Mouse (Mus musculus) midbrain, embryonic 11.5 days (tissue): ENCODE results near the gene Krt7. TPM values are rescaled to one million over a fixed set of nuclear protein-coding genes. Genes with fewer than 3 reads are reported as not detected.

Experiments
- ATAC-seq: fragments of 200-750 bp; cut with Nextera tagmentation; 2 replicates; pipeline ENCODE4 v1.8.0; 2017; ENCODE audit warnings: moderate TSS enrichment, moderate library complexity; ENCODE audit not compliant: low FRiP score
- DNase-seq: peaks from one replicate; pipeline ENCODE4 v3.0.0; 2015; ENCODE audit warnings: low spot score; ENCODE audit errors: missing footprints
- H3K27ac ChIP-seq: fragments of 300-500 bp; sonication (generic); 2 replicates; pipeline ENCODE4 v1.5.1; 2014; ENCODE audit warnings: low read depth, low read length
- H3K27me3 ChIP-seq: fragments of 300-500 bp; sonication (generic); 2 replicates; pipeline ENCODE4 v1.6.1; 2014; ENCODE audit warnings: mild to moderate bottlenecking, low read length, moderate library complexity, mixed read lengths; ENCODE audit not compliant: control insufficient read depth, insufficient read depth
- H3K36me3 ChIP-seq: fragments of 300-500 bp; sonication (generic); 2 replicates; pipeline ENCODE4 v1.6.1; 2014; ENCODE audit warnings: mild to moderate bottlenecking, low read length, moderate library complexity, mixed read lengths; ENCODE audit not compliant: control insufficient read depth, insufficient read depth
- H3K4me1 ChIP-seq: fragments of 300-500 bp; sonication (generic); 2 replicates; pipeline ENCODE4 v1.6.1; 2014; ENCODE audit warnings: low read length; ENCODE audit not compliant: control insufficient read depth, insufficient read depth
- H3K4me2 ChIP-seq: fragments of 300-500 bp; sonication (generic); 2 replicates; pipeline ENCODE4 v1.6.1; 2014; ENCODE audit warnings: mild to moderate bottlenecking, moderate library complexity
- H3K4me3 ChIP-seq: fragments of 300-500 bp; sonication (generic); 2 replicates; pipeline ENCODE4 v1.5.1; 2014; ENCODE audit warnings: low read depth, low read length
- H3K9ac ChIP-seq: fragments of 300-500 bp; sonication (generic); 2 replicates; pipeline ENCODE4 v1.6.1; 2014; ENCODE audit warnings: low read length
- H3K9me3 ChIP-seq: fragments of 300-500 bp; sonication (generic); 2 replicates; pipeline ENCODE4 v1.6.1; 2016; ENCODE audit warnings: low read length; ENCODE audit not compliant: control insufficient read depth
- WGBS: fragments of 180-500 bp; shearing (Covaris S2); extraction: QIAGEN DNeasy Blood & Tissue Kit; methylation state at CpG from one replicate; pipeline ENCODE4 v1.1.7; 2014; 5-methylcytosine and 5-hydroxymethylcytosine counted together
- polyA plus RNA-seq: library from polyadenylated mRNA; unstranded; fragments of >200 nt; fragmentation: Nextera tagmentation; extraction: Ambion mirVana; gene quantifications from 2 replicates; pipeline ENCODE4 v1.2.1, GENCODE M21; 2014

The Krt7 gene
- 4.2 and 7.2 TPM in 2 replicates for polyA plus RNA-seq

DNA sequence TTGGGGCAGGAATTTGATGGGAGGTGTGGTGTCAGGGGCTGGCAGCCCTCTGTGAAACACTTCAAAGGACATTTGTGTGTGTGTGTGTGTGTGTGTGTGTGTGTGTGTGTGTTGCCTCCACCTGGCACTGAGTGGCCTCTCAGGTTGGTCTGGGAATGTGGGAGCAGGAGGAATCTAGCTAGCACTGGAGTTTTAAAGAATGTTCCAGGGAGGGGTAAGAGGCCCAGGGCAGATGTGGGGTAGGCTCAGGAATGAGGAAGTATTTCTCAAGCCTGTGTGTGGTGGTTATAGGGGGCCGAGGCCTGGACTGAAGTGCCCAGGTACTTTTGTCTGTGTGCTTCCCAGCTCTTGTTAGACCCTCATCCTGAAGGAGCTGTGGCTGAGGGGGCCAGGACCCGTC is at the start of gene Krt7:
Gene Krt7 (plus strand): TSS at position 269 of the 400 bp plus-strand sequence.
- no peak for ATAC-seq
- H3K27ac ChIP-seq = no peak within 1 kb of the TSS
- no peak for DNase-seq
- H3K36me3 ChIP-seq = no peaks in the 10 kb centered on the region
- no peak within 1 kb of the TSS for H3K4me3 ChIP-seq
- no peaks in the 10 kb centered on the region for H3K9me3 ChIP-seq
- no peak within 1 kb of the TSS for H3K4me2 ChIP-seq
- peaks cover 10% of the 10 kb centered on the region for H3K27me3 ChIP-seq
- no peaks in the 10 kb centered on the region for H3K4me1 ChIP-seq
- no peak within 1 kb of the TSS for H3K9ac ChIP-seq
- 51% methylated on average over 2 of the region's 2 CpGs for WGBS

DNA sequence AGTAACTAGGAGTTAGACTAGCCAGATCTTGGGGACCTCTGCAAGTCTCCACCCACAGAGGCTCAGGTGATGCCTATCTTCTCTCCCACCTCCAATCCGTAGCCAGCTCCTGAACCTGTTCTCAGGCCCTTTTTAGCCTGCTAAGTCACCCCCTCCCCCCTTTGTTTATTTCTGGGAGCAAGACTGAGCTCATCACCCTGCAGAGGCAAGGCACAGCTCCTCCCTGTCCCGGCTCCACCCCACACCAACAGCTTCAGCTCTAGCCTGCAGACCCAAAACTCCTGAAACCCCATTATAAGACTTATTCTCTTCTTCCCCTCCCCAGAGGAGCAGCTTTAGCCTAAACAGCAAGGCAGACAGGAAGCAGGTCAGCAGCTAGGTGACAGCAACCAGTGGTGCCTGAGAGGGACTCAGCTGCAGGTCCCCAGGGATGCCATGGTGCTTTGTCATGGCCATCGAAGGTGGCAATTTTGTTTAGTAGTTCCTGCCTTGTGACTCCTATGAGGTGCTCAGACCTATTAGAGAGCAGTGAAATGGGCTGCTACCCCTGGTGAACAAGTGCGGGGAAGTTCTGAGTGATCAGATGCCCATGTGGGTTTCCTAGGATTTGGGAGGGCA is 48.3 kb upstream of the Krt7 start:
- WGBS = 70% methylated on average over 4 of the region's 4 CpGs
- no peaks in the 10 kb centered on the region for H3K9me3 ChIP-seq
- no peak overlapping the region for H3K27ac ChIP-seq
- DNase-seq (no peak), ATAC-seq (no peak)
- no peaks in the 10 kb centered on the region for H3K27me3 ChIP-seq
- no peak overlapping the region for H3K4me3 ChIP-seq
- H3K9ac ChIP-seq = no peak overlapping the region
- no peaks in the 10 kb centered on the region for H3K4me1 ChIP-seq
- no peaks in the 10 kb centered on the region for H3K36me3 ChIP-seq
- no peak overlapping the region for H3K4me2 ChIP-seq

DNA sequence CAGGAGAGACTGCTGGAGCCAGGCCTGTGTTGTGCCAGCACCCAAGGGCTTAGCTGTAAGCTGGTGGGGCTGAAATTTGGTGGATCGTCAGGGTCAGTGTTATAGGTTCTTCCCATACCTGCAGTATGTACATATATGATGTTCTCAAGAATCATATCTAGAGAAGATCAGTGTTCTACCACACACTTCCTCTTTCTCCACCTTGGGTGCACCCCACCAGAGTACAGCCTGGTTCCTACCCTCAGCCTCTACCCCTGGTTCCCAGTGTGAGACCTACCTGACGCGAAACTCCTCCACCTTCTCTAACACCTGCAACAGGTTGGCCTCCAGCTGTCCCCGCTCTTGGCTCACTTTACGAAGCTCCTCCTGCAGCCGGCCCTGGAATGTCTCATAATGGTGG is 46.9 kb upstream of the Krt7 start:
- no peak overlapping the region for H3K4me3 ChIP-seq
- ATAC-seq (no peak), DNase-seq (no peak)
- WGBS = 84% methylated on average over 6 of the region's 6 CpGs
- H3K27ac ChIP-seq = no peak overlapping the region
- H3K36me3 ChIP-seq = no peaks in the 10 kb centered on the region
- no peak overlapping the region for H3K4me2 ChIP-seq
- no peaks in the 10 kb centered on the region for H3K27me3 ChIP-seq
- no peak overlapping the region for H3K9ac ChIP-seq
- H3K9me3 ChIP-seq = no peaks in the 10 kb centered on the region
- no peaks in the 10 kb centered on the region for H3K4me1 ChIP-seq

DNA sequence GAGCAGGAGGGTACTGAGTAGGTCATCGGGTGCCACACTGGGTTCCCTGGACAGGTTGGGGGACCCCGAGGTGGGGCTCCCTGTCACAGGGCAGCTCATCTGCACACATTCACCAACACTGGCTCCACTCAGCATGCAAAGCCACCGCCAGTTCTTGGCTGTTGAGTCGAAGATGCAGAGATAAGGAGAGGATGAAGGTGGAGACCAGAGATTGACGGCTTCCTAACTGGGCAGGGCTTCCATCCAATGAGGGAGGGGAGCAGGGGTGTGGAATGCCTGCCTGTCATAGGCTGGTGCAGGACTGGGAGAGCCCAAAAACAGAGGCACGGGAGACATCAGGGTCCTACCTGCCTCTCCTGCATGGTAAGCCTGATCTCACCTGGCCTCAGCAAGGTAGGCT is 46.4 kb upstream of the Krt7 start:
- WGBS = 75% methylated on average over 6 of the region's 6 CpGs
- H3K9me3 ChIP-seq = no peaks in the 10 kb centered on the region
- H3K27me3 ChIP-seq = no peaks in the 10 kb centered on the region
- ATAC-seq (no peak), DNase-seq (no peak)
- no peaks in the 10 kb centered on the region for H3K36me3 ChIP-seq
- no peak overlapping the region for H3K9ac ChIP-seq
- no peak overlapping the region for H3K4me3 ChIP-seq
- no peak overlapping the region for H3K27ac ChIP-seq
- no peaks in the 10 kb centered on the region for H3K4me1 ChIP-seq
- no peak overlapping the region for H3K4me2 ChIP-seq

DNA sequence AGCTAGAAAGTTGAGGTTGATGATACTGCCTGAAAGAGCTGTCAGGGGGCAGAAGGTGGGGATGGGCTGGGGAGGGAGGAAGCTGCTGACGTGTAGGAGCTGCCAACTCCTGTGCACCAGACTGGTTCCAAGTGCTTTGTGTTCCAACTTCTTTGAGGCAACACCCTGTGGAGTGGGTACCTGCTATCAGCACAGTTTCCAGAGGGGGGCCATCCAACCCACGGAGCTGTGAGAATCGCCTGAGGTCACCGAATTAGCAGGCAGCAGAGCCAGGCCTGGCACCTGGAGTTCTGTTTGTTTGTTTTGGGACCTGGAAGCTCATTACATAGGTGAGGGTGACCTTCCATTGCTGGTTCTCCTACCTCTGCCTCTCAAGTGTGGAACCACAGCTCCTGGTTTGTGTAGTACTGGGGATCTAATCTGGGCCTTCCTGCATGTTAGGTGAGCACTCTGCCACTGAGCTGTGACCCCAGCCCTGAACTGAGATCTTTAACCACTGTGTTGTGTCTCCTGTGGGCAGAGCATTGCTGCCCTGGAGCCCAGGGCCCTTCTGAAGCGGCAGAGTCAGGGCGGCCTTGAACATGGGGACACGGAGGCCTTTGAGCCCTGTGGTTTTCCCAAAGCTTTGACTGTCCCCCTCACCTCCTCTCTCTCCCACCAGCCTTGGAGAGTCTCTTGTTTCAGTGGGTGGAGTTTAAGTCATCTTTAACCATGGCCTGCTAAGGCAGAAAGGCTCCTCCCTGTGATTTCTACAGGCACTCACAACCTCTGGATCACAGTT is 45.8 kb upstream of the Krt7 start:
- no peak overlapping the region for H3K4me3 ChIP-seq
- DNase-seq (no peak), ATAC-seq (no peak)
- no peak overlapping the region for H3K4me2 ChIP-seq
- no peaks in the 10 kb centered on the region for H3K4me1 ChIP-seq
- WGBS = 70% methylated on average over 7 of the region's 7 CpGs
- no peak overlapping the region for H3K27ac ChIP-seq
- H3K9me3 ChIP-seq = no peaks in the 10 kb centered on the region
- H3K9ac ChIP-seq = no peak overlapping the region
- no peaks in the 10 kb centered on the region for H3K36me3 ChIP-seq
- no peaks in the 10 kb centered on the region for H3K27me3 ChIP-seq

DNA sequence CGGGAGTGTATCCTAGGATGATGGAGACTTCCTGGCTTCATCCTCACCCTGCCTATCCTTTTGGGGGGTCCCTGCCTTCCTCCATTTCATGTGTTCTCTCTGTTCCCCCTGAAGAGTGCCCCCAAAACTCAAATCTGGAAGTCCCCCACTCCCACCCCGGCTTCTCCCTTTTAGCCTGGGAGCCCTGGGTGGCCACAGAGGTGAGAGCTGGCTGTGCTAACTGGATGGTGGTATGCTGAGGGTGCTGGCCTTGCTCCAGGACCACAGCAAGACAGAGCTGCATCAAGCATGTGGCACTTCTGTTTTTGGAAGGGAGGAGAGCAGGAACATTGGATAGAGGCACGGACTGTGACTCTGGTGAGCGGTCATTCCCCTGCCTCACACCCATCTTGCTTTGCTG is 45.1 kb upstream of the Krt7 start:
- 77% methylated on average over 4 of the region's 4 CpGs for WGBS

DNA sequence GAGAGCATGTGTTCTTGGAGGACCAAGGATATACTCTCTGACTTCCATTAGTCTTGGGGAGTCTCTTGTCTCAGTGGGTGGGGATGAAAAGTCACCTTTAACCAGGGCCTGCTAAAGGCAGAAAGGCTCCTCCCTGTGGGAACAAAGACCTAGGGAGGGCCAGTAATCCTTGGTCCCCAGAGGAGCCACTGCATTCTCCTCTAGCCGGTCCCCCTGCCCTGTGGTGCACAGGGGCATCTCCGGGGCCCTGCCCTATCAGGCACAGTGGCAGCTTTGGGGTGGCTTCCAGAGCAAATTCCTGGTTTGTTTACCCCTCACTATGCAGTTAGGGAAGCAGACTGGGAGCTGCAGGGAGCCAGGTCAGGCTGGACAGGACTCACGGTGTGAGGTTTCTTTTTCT is 44.4 kb upstream of the Krt7 start:
- ATAC-seq = no peak
- Histone ChIP-seq H3K27me3 (no peaks in the 10 kb centered on the region), H3K4me2 (no peak overlapping the region), H3K9me3 (no peaks in the 10 kb centered on the region), H3K4me3 (no peak overlapping the region), H3K27ac (no peak overlapping the region), H3K36me3 (no peaks in the 10 kb centered on the region), H3K4me1 (no peaks in the 10 kb centered on the region), H3K9ac (no peak overlapping the region)
- DNase-seq = no peak
- WGBS = 19% methylated on average over 3 of the region's 3 CpGs

More for the DNA sequence above, 45.1 kb upstream of the Krt7 start:
- Histone ChIP-seq H3K4me1 (no peaks in the 10 kb centered on the region), H3K27ac (no peak overlapping the region), H3K4me2 (no peak overlapping the region), H3K27me3 (no peaks in the 10 kb centered on the region), H3K36me3 (no peaks in the 10 kb centered on the region), H3K9me3 (no peaks in the 10 kb centered on the region), H3K9ac (no peak overlapping the region), H3K4me3 (no peak overlapping the region)
- ATAC-seq = no peak
- DNase-seq = no peak

DNA sequence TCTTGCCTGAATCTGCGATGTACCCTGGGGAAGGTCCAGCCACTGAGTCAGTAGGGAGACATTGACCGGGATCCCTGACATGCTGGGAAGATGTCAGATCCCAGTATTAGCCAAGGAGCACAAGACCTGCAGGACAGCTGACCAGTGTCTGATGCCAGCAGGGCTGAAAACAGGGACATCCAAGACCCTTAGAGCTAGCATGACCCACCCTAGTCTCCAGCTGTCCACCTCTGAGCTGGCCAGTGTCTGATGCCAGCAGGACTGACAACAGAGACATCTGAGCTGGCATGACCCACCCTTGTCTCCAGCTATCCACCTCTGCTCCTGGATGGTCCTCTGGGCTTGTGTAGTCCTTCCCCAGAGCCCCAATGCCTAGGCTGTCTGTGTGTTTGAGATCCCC is 43.9 kb upstream of the Krt7 start:
- Histone ChIP-seq H3K27ac (no peak overlapping the region), H3K4me2 (no peak overlapping the region), H3K4me1 (no peaks in the 10 kb centered on the region), H3K27me3 (no peaks in the 10 kb centered on the region), H3K36me3 (no peaks in the 10 kb centered on the region), H3K9me3 (no peaks in the 10 kb centered on the region), H3K4me3 (no peak overlapping the region), H3K9ac (no peak overlapping the region)
- 42% methylated on average over 2 of the region's 2 CpGs for WGBS
- no peak for DNase-seq
- no peak for ATAC-seq

DNA sequence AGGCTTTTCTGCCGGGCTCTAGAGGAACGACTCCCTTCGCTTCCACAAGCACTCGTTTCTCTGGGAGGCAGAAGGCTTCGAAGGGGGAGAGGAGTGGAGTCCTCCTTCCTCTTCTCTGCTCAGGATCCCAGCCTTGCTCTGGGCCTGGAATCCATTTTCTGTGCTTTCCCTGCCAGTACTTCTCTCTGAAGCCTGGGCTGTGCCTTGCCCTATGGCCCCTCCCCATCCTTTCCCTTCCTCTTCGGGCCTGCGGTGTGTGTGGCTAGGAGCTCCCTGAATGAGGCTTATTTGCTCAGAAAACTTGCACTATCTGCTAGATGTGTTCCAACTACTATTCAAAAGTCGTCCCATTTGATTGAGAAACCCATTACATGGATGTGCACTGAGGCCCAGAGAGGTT is 43.3 kb upstream of the Krt7 start:
- H3K4me2 ChIP-seq = no peak overlapping the region
- WGBS = 75% methylated on average over 8 of the region's 8 CpGs
- H3K9me3 ChIP-seq = no peaks in the 10 kb centered on the region
- no peaks in the 10 kb centered on the region for H3K36me3 ChIP-seq
- no peaks in the 10 kb centered on the region for H3K4me1 ChIP-seq
- no peak overlapping the region for H3K27ac ChIP-seq
- DNase-seq (no peak), ATAC-seq (no peak)
- no peak overlapping the region for H3K4me3 ChIP-seq
- H3K9ac ChIP-seq = no peak overlapping the region
- H3K27me3 ChIP-seq = no peaks in the 10 kb centered on the region
